21 mouse cellular contexts compared by ENCODE assay signal in genomic region chr1:171275144-171275734, GRCm38 (mm10). TPM values are rescaled to one million over a fixed set of nuclear protein-coding genes. Genes with fewer than 3 reads are reported as not detected.
DNase-seq lines count a peak whose midpoint lies in the region; ATAC-seq and TF ChIP-seq lines count a peak whose summit lies in the region.
"Had no signal": no experiment of that assay in that cellular context is flagged by ENCODE, and none has a peak within 500 bp of the region (broad histone marks: within the 10 kb centered on the region; RNA-seq: fewer than 3 reads in every experiment).

No protein-coding gene starts in this region.

- no peak overlapping the region for H3K4me3 ChIP-seq in liver, embryonic 13.5 days (replicated peaks)
- no peak overlapping the region for H3K4me3 ChIP-seq in liver, embryonic 16.5 days (ENCODE audit: low read depth, low read length)
- H3K4me3 ChIP-seq in stomach, postnatal 0 days (ENCODE audit: low read depth, low read length), result no peak overlapping the region
- H3K4me3 ChIP-seq: embryonic facial prominence, embryonic 13.5 days; forebrain, embryonic 10.5 days; heart, adult 2 months; hindbrain, embryonic 13.5 days had no signal

- no peak for ATAC-seq in liver, embryonic 13.5 days (ENCODE audit: low read depth)
- no peak for ATAC-seq in liver, embryonic 16.5 days (ENCODE audit: low read depth)
- ATAC-seq in stomach, postnatal 0 days (ENCODE audit: low FRiP score, low TSS enrichment), result no peak
- ATAC-seq: CD4-positive, CD25-positive, alpha-beta regulatory T cell, adult 4 months; forebrain, embryonic 14.5 days; hindbrain, embryonic 16.5 days had no signal

- no peak overlapping the region for H3K4me2 ChIP-seq in liver, embryonic 13.5 days
- no peak overlapping the region for H3K4me2 ChIP-seq in liver, embryonic 16.5 days (ENCODE audit: low read depth, low read length)
- no peak overlapping the region for H3K4me2 ChIP-seq in stomach, postnatal 0 days (replicated peaks; ENCODE audit: low read depth)
- H3K4me2 ChIP-seq: embryonic facial prominence, embryonic 13.5 days; heart, embryonic 11.5 days; hindbrain, embryonic 13.5 days had no signal

- H3K9me3 ChIP-seq in liver, embryonic 13.5 days (replicated peaks), result no peaks in the 10 kb centered on the region
- H3K9me3 ChIP-seq in liver, embryonic 16.5 days (replicated peaks; ENCODE audit: control insufficient read depth, low read length), result no peaks in the 10 kb centered on the region
- no peaks in the 10 kb centered on the region for H3K9me3 ChIP-seq in stomach, postnatal 0 days (ENCODE audit: control insufficient read depth, low read length)
- H3K9me3 ChIP-seq: embryonic facial prominence, embryonic 13.5 days; forebrain, embryonic 10.5 days; hindbrain, embryonic 13.5 days had no signal

- H3K27ac ChIP-seq in liver, embryonic 13.5 days, result peak overlapping the region; percentile 50; the same call in 1 of the 2 replicates
- peak overlapping the region; percentile 42; the same call in 1 of the 2 replicates for H3K27ac ChIP-seq in liver, embryonic 16.5 days (ENCODE audit: low read length)
- H3K27ac ChIP-seq in stomach, postnatal 0 days (replicated peaks), result peak overlapping the region; percentile 65; the same call in 1 of the 2 replicates
- H3K27ac ChIP-seq: embryonic facial prominence, embryonic 13.5 days; forebrain, embryonic 10.5 days; heart, adult 2 months; hindbrain, embryonic 13.5 days had no signal

- H3K9ac ChIP-seq in liver, embryonic 13.5 days, result no peak overlapping the region
- H3K9ac ChIP-seq in liver, embryonic 16.5 days (ENCODE audit: low read depth, low read length), result no peak overlapping the region
- H3K9ac ChIP-seq in stomach, postnatal 0 days (ENCODE audit: low read length), result no peak overlapping the region
- H3K9ac ChIP-seq: embryonic facial prominence, embryonic 13.5 days; hindbrain, embryonic 13.5 days had no signal

- peaks cover 79% of the 10 kb centered on the region for H3K4me1 ChIP-seq in liver, embryonic 13.5 days (replicated peaks)
- H3K4me1 ChIP-seq in liver, embryonic 16.5 days (ENCODE audit: control insufficient read depth, low read depth, low read length), result peaks cover 48% of the 10 kb centered on the region
- 0 out of 2 replicates have a peak, but pooled peaks cover 3% of the 10 kb centered on the region for H3K4me1 ChIP-seq in stomach, postnatal 0 days (replicated peaks; ENCODE audit: control insufficient read depth, insufficient read depth)

- no peak for TF ChIP-seq EP300 in stomach, postnatal 0 days (optimal IDR thresholded peaks at IDR 0.05)

- peaks cover 83% of the 10 kb centered on the region for H3K36me3 ChIP-seq in liver, embryonic 13.5 days
- H3K36me3 ChIP-seq in liver, embryonic 16.5 days (ENCODE audit: control insufficient read depth, insufficient read depth), result peaks cover 70% of the 10 kb centered on the region
- H3K36me3 ChIP-seq in stomach, postnatal 0 days (ENCODE audit: control insufficient read depth, insufficient read depth, low read length), result peaks cover 27% of the 10 kb centered on the region

- no peaks in the 10 kb centered on the region for H3K27me3 ChIP-seq in liver, embryonic 13.5 days
- no peaks in the 10 kb centered on the region for H3K27me3 ChIP-seq in liver, embryonic 16.5 days (ENCODE audit: control insufficient read depth, insufficient read depth, low read depth, low read length)
- no peaks in the 10 kb centered on the region for H3K27me3 ChIP-seq in stomach, postnatal 0 days (ENCODE audit: control insufficient read depth, insufficient read depth, low read length)
- H3K27me3 ChIP-seq: embryonic facial prominence, embryonic 13.5 days; hindbrain, embryonic 13.5 days had no signal

- peak; percentile 84 for DNase-seq in heart, adult 11 months
- no peak for DNase-seq in heart, adult 9 months (ENCODE audit: low spot score in 2 of 2)
- no peak for DNase-seq in liver, embryonic 13.5 days
- DNase-seq in liver, result no peak
- DNase-seq in stomach, postnatal 0 days (ENCODE audit: low spot score), result no peak
- DNase-seq: adrenal gland, adult 2 months; adrenal gland, postnatal 14 days; cerebellum, adult 11 months; cerebellum, adult 2 months; cerebellum, adult 9-11 months; cerebellum, postnatal 25 days; gastrocnemius, postnatal 25 days; heart, adult 2 months had no signal

- no peak for TF ChIP-seq CTCF in stomach, postnatal 0 days (IDR thresholded peaks at IDR 0.05; ENCODE audit: low read depth)

- 92% methylated on average over 11 of the region's 11 CpGs for WGBS in liver, embryonic 13.5 days (ENCODE audit: insufficient replicate concordance)
- WGBS in liver, embryonic 16.5 days (ENCODE audit: insufficient replicate concordance), result 94% methylated on average over 11 of the region's 11 CpGs
- WGBS in stomach, postnatal 0 days, result 72% methylated on average over 11 of the region's 11 CpGs

RNA-seq across cellular contexts. Expression of gene B4galt3, which starts 5.1 kb away (rescaled TPM):
- 24.9 and 26.5 TPM in 2 replicates for polyA plus RNA-seq in liver, embryonic 13.5 days (2015; fragmentation: Nextera tagmentation; extraction: Ambion mirVana)
- polyA plus RNA-seq in liver, embryonic 16.5 days (2015; fragmentation: Nextera tagmentation; extraction: Ambion mirVana), result 22.6 and 23.2 TPM in 2 replicates
- 32.9 and 34.2 TPM in 2 replicates for polyA plus RNA-seq in stomach, postnatal 0 days (2015; fragmentation: Nextera tagmentation; extraction: Ambion mirVana)

RNA-seq across cellular contexts. Expression of gene Ppox, which starts 5.7 kb away (rescaled TPM):
- polyA plus RNA-seq in liver, embryonic 13.5 days (2015; fragmentation: Nextera tagmentation; extraction: Ambion mirVana), result 174 and 175 TPM in 2 replicates
- polyA plus RNA-seq in liver, embryonic 16.5 days (2015; fragmentation: Nextera tagmentation; extraction: Ambion mirVana), result 205 and 206 TPM in 2 replicates
- 16.8 and 21.3 TPM in 2 replicates for polyA plus RNA-seq in stomach, postnatal 0 days (2015; fragmentation: Nextera tagmentation; extraction: Ambion mirVana)

RNA-seq across cellular contexts. Expression of gene Usp21, which starts 12.6 kb away (rescaled TPM):
- 25.8 and 26.7 TPM in 2 replicates for polyA plus RNA-seq in liver, embryonic 13.5 days (2015; fragmentation: Nextera tagmentation; extraction: Ambion mirVana)
- 23.1 and 25.3 TPM in 2 replicates for polyA plus RNA-seq in liver, embryonic 16.5 days (2015; fragmentation: Nextera tagmentation; extraction: Ambion mirVana)
- 25.0 and 26.4 TPM in 2 replicates for polyA plus RNA-seq in stomach, postnatal 0 days (2015; fragmentation: Nextera tagmentation; extraction: Ambion mirVana)

RNA-seq across cellular contexts. Expression of gene Ufc1, which starts 19.6 kb away (rescaled TPM):
- 53.3 and 57.1 TPM in 2 replicates for polyA plus RNA-seq in liver, embryonic 13.5 days (2015; fragmentation: Nextera tagmentation; extraction: Ambion mirVana)
- polyA plus RNA-seq in liver, embryonic 16.5 days (2015; fragmentation: Nextera tagmentation; extraction: Ambion mirVana), result 40.3 and 45.2 TPM in 2 replicates
- 134 and 135 TPM in 2 replicates for polyA plus RNA-seq in stomach, postnatal 0 days (2015; fragmentation: Nextera tagmentation; extraction: Ambion mirVana)

RNA-seq across cellular contexts. Expression of gene Ndufs2, which starts 24.1 kb away (rescaled TPM):
- polyA plus RNA-seq in liver, embryonic 13.5 days (2015; fragmentation: Nextera tagmentation; extraction: Ambion mirVana), result 152 and 167 TPM in 2 replicates
- 138 and 143 TPM in 2 replicates for polyA plus RNA-seq in liver, embryonic 16.5 days (2015; fragmentation: Nextera tagmentation; extraction: Ambion mirVana)
- 210 and 218 TPM in 2 replicates for polyA plus RNA-seq in stomach, postnatal 0 days (2015; fragmentation: Nextera tagmentation; extraction: Ambion mirVana)
